Mouse (Mus musculus) megakaryocyte, embryonic 14.5 days (primary cell): ENCODE results near the gene Esyt3.

ENCODE experiments used
- FLI1 ChIP-seq: IDR thresholded peaks from 2 replicates; pipeline ENCODE4 v1.6.1; 2012; ENCODE audit warnings: low read length, inconsistent platforms, mixed read lengths
- GATA1 ChIP-seq: IDR thresholded peaks from 3 replicates; pipeline ENCODE4 v1.6.1; 2012; ENCODE audit warnings: mixed read lengths, low read length, inconsistent platforms, borderline replicate concordance

DNA sequence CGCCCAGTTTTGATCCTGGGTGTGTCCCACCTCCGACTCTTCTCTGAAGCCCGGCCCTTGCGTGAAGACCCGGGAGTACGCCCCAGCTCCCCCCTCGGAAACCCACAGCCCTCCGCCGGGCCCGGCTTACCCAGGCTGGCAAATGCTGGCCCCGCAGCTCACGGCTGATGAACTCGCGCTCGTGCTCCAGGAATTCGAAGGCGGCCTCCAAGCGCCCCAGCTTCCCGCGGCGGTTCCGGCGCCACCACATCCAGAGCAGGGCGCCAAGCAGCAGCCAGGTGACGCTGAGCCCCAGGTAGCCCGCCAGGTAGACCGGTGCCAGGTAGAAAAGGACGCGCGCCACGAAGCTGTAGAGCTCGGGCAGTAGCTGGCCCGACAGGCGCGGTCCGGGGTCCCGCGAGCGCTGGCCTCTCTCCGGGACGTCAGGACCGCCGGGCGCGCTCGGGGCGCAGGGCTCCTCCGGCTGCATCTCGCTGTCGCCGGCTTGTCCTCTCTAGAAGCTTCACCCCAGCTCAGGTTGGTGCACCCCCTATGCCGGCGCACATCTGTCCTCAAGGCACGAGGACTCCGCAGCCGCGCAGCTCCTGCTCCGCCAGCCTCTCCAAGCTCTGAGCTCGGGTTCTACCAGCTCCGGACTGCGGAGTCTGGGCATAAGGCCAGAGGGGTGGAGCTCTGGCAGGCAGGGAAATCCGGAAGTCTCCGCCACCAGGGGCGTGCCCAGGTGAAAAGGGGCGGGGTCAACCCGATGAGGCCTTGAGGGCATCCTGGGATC is at the start of gene Esyt3:
- TF ChIP-seq GATA1 (no peak), FLI1 (no peak)
